Mouse (Mus musculus): Measurements from ENCODE around the gene Vps39. TPM values are rescaled to one million over a fixed set of nuclear protein-coding genes. Genes with fewer than 3 reads are reported as not detected.

The Vps39 gene
- total and polyA plus RNA-seq, 3 experiments, result 14.9 to 27.2 (median 25.9) TPM

GRCm38 (mm10) chr2:120387291-120387690 is 34.4 kb upstream of the Vps39 start:
- peaks cover 12% of the 10 kb centered on the region for H3K36me3 ChIP-seq (ENCODE audit: control insufficient read depth, insufficient read depth, low read length)
- intact Hi-C loops (cut with DNase I), result no loop called here
- WGBS, result 75% methylated on average over 1 of the region's 1 CpGs

GRCm38 (mm10) chr2:120386264-120386663 is 33.3 kb upstream of the Vps39 start:
- 94% methylated on average over 1 of the region's 1 CpGs for WGBS

More at GRCm38 (mm10) chr2:120387291-120387690, 34.4 kb upstream of the Vps39 start:
- Histone ChIP-seq H3K9ac (ENCODE audit: low read depth, low read length) (no peak overlapping the region), H3K27ac (no peak overlapping the region), H3K4me1 (ENCODE audit: control insufficient read depth, insufficient read depth, low read length) (no peaks in the 10 kb centered on the region; the same call in 1 of the 2 replicates), H3K27me3 (ENCODE audit: control insufficient read depth, insufficient read depth, low read length) (no peaks in the 10 kb centered on the region), H3K4me3 (no peak overlapping the region), H3K79me2 (replicated peaks; ENCODE audit: control insufficient read depth, insufficient read depth, low read length) (no peaks in the 10 kb centered on the region)
- DNase-seq, result no peak
- TF ChIP-seq POLR2A (IDR thresholded peaks at IDR 0.05; ENCODE audit: insufficient read depth, low read depth, low read length) (no peak), CTCF (IDR thresholded peaks at IDR 0.05) (no peak), EP300 (IDR thresholded peaks at IDR 0.05; ENCODE audit: insufficient read depth, low read depth, low read length) (no peak)

GRCm38 (mm10) chr2:120373858-120374257 is 20.9 kb upstream of the Vps39 start:
- WGBS, result 87% methylated on average over 4 of the region's 4 CpGs
- H3K36me3 ChIP-seq (ENCODE audit: control insufficient read depth, insufficient read depth, low read length), result no peaks in the 10 kb centered on the region; the same call in none of the 2 replicates
- TF ChIP-seq EP300 (IDR thresholded peaks at IDR 0.05; ENCODE audit: insufficient read depth, low read depth, low read length) (no peak), CTCF (IDR thresholded peaks at IDR 0.05) (no peak), POLR2A (IDR thresholded peaks at IDR 0.05; ENCODE audit: insufficient read depth, low read depth, low read length) (no peak)

More at GRCm38 (mm10) chr2:120386264-120386663, 33.3 kb upstream of the Vps39 start:
- Histone ChIP-seq H3K27ac (no peak overlapping the region), H3K27me3 (ENCODE audit: control insufficient read depth, insufficient read depth, low read length) (no peaks in the 10 kb centered on the region), H3K79me2 (replicated peaks; ENCODE audit: control insufficient read depth, insufficient read depth, low read length) (no peaks in the 10 kb centered on the region), H3K4me1 (ENCODE audit: control insufficient read depth, insufficient read depth, low read length) (no peaks in the 10 kb centered on the region; the same call in 1 of the 2 replicates), H3K9ac (ENCODE audit: low read depth, low read length) (no peak overlapping the region), H3K36me3 (ENCODE audit: control insufficient read depth, insufficient read depth, low read length) (peaks cover 10% of the 10 kb centered on the region), H3K4me3 (no peak overlapping the region)
- intact Hi-C loops (cut with DNase I), result no loop called here
- no peak for TF ChIP-seq EP300 (IDR thresholded peaks at IDR 0.05; ENCODE audit: insufficient read depth, low read depth, low read length)
- no peak for TF ChIP-seq CTCF (IDR thresholded peaks at IDR 0.05)
- no peak for TF ChIP-seq POLR2A (IDR thresholded peaks at IDR 0.05; ENCODE audit: insufficient read depth, low read depth, low read length)
- DNase-seq, result no peak

GRCm38 (mm10) chr2:120367416-120368207 is 14.7 kb upstream of the Vps39 start:
- no peak for TF ChIP-seq POLR2A (IDR thresholded peaks at IDR 0.05; ENCODE audit: insufficient read depth, low read depth, low read length)
- TF ChIP-seq CTCF (IDR thresholded peaks at IDR 0.05), result no peak
- no peak for TF ChIP-seq EP300 (IDR thresholded peaks at IDR 0.05; ENCODE audit: insufficient read depth, low read depth, low read length)
- Histone ChIP-seq H3K79me2 (replicated peaks; ENCODE audit: control insufficient read depth, insufficient read depth, low read length) (no peaks in the 10 kb centered on the region), H3K4me1 (ENCODE audit: control insufficient read depth, insufficient read depth, low read length) (no peaks in the 10 kb centered on the region; the same call in 1 of the 2 replicates), H3K9ac (ENCODE audit: low read depth, low read length) (no peak overlapping the region), H3K27me3 (ENCODE audit: control insufficient read depth, insufficient read depth, low read length) (no peaks in the 10 kb centered on the region), H3K27ac (no peak overlapping the region), H3K36me3 (ENCODE audit: control insufficient read depth, insufficient read depth, low read length) (no peaks in the 10 kb centered on the region; the same call in 1 of the 2 replicates), H3K4me3 (no peak overlapping the region)
- intact Hi-C loops (cut with DNase I), result no loop called here
- no peak for DNase-seq
- WGBS, result 97% methylated on average over 4 of the region's 4 CpGs

More at GRCm38 (mm10) chr2:120373858-120374257, 20.9 kb upstream of the Vps39 start:
- no peak for DNase-seq
- no peaks in the 10 kb centered on the region for H3K4me1 ChIP-seq (ENCODE audit: control insufficient read depth, insufficient read depth, low read length)
- no peak overlapping the region for H3K9ac ChIP-seq (ENCODE audit: low read depth, low read length)
- no peaks in the 10 kb centered on the region for H3K27me3 ChIP-seq (ENCODE audit: control insufficient read depth, insufficient read depth, low read length)
- no peaks in the 10 kb centered on the region for H3K79me2 ChIP-seq (replicated peaks; ENCODE audit: control insufficient read depth, insufficient read depth, low read length)
- intact Hi-C loops (cut with DNase I), result no loop called here
- H3K4me3 ChIP-seq, result no peak overlapping the region
- no peak overlapping the region for H3K27ac ChIP-seq

- TF ChIP-seq EP300 (IDR thresholded peaks at IDR 0.05; ENCODE audit: insufficient read depth, low read depth, low read length) (no peak), CTCF (IDR thresholded peaks at IDR 0.05) (no peak), POLR2A (IDR thresholded peaks at IDR 0.05; ENCODE audit: insufficient read depth, low read depth, low read length) (no peak)
- H3K36me3 ChIP-seq (ENCODE audit: control insufficient read depth, insufficient read depth, low read length), result no peaks in the 10 kb centered on the region; the same call in 1 of the 2 replicates
- no peaks in the 10 kb centered on the region; the same call in 1 of the 2 replicates for H3K4me1 ChIP-seq (ENCODE audit: control insufficient read depth, insufficient read depth, low read length)
- no peaks in the 10 kb centered on the region for H3K27me3 ChIP-seq (ENCODE audit: control insufficient read depth, insufficient read depth, low read length)
- no peaks in the 10 kb centered on the region for H3K79me2 ChIP-seq (replicated peaks; ENCODE audit: control insufficient read depth, insufficient read depth, low read length)
- H3K27ac ChIP-seq, result no peak overlapping the region
- H3K9ac ChIP-seq (ENCODE audit: low read depth, low read length), result no peak overlapping the region
- no peak overlapping the region for H3K4me3 ChIP-seq
- intact Hi-C loops (cut with DNase I), result no loop called here
- WGBS, result 84% methylated on average over 3 of the region's 3 CpGs
- no peak for DNase-seq
Observed at GRCm38 (mm10) chr2:120366501-120366900, 13.6 kb upstream of the Vps39 start.

GRCm38 (mm10) chr2:120360425-120360824 is 7.5 kb upstream of the Vps39 start:
- Histone ChIP-seq H3K27ac (no peak overlapping the region), H3K36me3 (ENCODE audit: control insufficient read depth, insufficient read depth, low read length) (peaks cover 2% of the 10 kb centered on the region)
- 81% methylated on average over 1 of the region's 1 CpGs for WGBS

More at GRCm38 (mm10) chr2:120360425-120360824, 7.5 kb upstream of the Vps39 start:
- Histone ChIP-seq H3K79me2 (replicated peaks; ENCODE audit: control insufficient read depth, insufficient read depth, low read length) (no peaks in the 10 kb centered on the region), H3K4me3 (no peak overlapping the region), H3K27me3 (ENCODE audit: control insufficient read depth, insufficient read depth, low read length) (no peaks in the 10 kb centered on the region), H3K9ac (ENCODE audit: low read depth, low read length) (no peak overlapping the region), H3K4me1 (ENCODE audit: control insufficient read depth, insufficient read depth, low read length) (no peaks in the 10 kb centered on the region; the same call in 1 of the 2 replicates)
- intact Hi-C loops (cut with DNase I), result no loop called here
- no peak for TF ChIP-seq CTCF (IDR thresholded peaks at IDR 0.05)
- no peak for TF ChIP-seq POLR2A (IDR thresholded peaks at IDR 0.05; ENCODE audit: insufficient read depth, low read depth, low read length)
- TF ChIP-seq EP300 (IDR thresholded peaks at IDR 0.05; ENCODE audit: insufficient read depth, low read depth, low read length), result no peak
- no peak for DNase-seq

Measured in heart, adult 2 months (tissue).